Mouse (Mus musculus) bone marrow macrophage, adult 2 months (primary cell): Measurements from ENCODE around the gene Atg9a.

Experiments
- CTCF ChIP-seq: IDR thresholded peaks from 2 replicates; pipeline ENCODE4 v1.5.1; 2012; ENCODE audit warnings: low read depth, mild to moderate bottlenecking, low read length, moderate library complexity
- POLR2A ChIP-seq: IDR thresholded peaks from 2 replicates; pipeline ENCODE4 v1.6.1; 2012; ENCODE audit warnings: mild to moderate bottlenecking, low read depth, low read length, borderline replicate concordance

DNA sequence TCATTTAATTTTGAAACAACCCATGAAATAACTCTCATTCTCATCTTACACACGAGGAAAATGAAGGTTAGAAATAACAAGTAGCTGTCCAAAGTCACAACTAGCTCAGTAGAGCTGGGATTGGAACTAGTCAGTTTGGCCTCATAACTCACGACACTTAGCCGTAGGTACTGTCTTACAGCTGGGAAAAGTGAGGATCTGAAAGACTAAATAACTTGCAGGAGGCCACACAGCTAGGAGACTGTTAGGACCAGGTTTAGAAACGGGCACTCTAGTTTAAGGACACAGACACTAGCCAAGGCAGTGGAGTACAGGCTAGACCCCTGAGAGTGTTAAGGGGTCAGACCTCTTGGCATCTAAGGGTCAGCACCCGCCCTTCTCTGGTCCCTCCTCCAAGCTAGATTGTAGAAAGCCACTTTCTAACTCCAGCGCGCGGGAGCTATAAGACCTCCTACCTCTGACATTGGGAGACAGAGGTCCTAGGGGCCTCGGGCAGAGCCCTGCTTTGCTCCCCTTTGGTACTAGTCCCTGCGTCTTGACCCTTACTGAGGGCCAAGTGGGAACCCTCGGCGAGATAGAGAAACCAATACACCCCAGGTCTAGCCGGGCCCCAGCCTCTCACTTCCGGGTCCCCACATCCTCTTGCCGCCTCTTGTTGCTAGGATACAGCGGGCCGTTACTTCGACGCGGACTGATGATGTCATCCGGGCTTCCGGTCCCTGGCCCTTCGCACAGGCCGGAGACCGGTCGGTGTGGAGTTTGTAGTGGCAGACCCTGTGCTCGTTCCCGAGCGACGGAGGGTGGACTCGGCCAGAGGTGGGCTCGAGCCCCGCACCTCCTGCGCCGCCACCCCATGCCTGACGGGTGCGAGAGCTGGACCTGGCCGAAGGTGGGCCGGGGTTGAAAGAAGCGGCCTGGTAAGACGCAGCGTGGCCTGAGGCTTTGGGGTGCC, 18.4 kb upstream of the Atg9a start, which contains the start of the genes Glb1l and Stk16:
- no peak for TF ChIP-seq CTCF
- no peak for TF ChIP-seq POLR2A
